Mouse (Mus musculus): ENCODE measurements at regions not wholly inside any gene's neighbourhood (a gene's known extent, or its start where the extent isn't known, plus 50 kb on each side); places are given as distances from the start of the nearest gene placed in this dataset.

DNA sequence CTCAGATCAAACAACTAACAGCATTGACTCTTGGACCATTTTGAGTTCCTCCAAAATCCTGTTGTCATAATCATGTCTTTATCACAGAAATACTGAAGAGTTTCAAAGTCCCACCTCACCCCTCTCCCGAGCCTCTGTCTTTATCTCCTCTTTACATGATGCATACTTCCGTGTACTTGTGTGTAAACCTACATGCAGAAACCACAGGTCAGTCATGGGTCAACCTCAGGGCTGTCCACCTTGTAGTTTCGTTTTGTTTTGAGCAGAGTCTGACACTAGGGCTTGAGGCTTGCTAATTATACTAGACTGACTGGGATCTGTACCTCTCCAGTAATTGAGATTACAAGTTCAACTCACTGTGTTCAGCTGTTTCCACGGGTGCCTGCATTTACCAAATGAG lies 348.4 kb upstream of the Acvr2a start:
- no peak for DNase-seq (ENCODE audit: low spot score in 2 of 2)

GRCm38 (mm10) chr2:48468895-48469294 lies 345.0 kb upstream of the Acvr2a start:
- no peak for DNase-seq (ENCODE audit: low spot score in 2 of 2)

DNA sequence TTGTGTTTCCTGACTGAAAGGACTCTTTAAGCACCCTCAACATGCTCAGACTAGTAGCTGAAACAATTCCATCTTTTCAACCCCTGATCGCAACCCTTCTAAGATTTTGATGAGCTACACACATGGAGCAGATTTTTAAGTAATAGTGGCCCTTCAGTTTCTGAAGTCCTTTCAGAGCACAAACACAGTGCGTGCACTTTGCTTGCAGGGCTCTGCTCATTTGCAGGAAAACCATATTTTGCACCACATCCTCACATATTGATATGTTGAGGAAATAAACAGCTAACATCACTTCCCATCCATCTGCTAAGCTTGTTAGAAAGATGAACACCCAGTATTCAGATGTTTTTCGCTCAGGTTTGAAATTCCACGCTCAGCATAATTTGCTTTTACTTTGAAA lies 344.6 kb upstream of the Acvr2a start:
- DNase-seq (ENCODE audit: low spot score in 2 of 2): no peak

GRCm38 (mm10) chr2:48473102-48473501 lies 340.8 kb upstream of the Acvr2a start:
- no peak for DNase-seq (ENCODE audit: low spot score in 2 of 2)

GRCm38 (mm10) chr2:48474642-48475041 lies 339.3 kb upstream of the Acvr2a start:
- no peak for DNase-seq (ENCODE audit: low spot score in 2 of 2)

GRCm38 (mm10) chr2:48476777-48477176 lies 337.1 kb upstream of the Acvr2a start:
- DNase-seq (ENCODE audit: low spot score in 2 of 2): no peak

DNA sequence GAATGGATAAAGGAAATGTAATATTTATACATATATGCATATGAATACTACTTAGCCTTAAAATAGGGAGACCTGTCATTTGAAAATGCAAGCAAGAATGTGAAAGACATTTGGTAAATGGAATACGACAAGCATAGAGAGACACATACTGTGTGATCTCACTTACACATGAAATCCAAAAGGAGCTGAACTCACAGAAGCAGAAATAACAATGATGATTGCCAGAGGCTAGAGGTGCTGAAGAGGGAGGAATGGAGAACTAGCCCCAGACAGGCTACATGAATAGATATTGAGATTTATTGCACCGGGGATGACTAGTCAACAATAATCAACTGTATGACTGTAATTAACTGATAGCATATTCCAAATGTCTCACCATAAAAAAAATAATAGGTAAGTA lies 336.6 kb upstream of the Acvr2a start:
- no peak for DNase-seq (ENCODE audit: low spot score in 2 of 2)

GRCm38 (mm10) chr2:48479601-48480000 lies 334.3 kb upstream of the Acvr2a start:
- DNase-seq (ENCODE audit: low spot score in 2 of 2): no peak

DNA sequence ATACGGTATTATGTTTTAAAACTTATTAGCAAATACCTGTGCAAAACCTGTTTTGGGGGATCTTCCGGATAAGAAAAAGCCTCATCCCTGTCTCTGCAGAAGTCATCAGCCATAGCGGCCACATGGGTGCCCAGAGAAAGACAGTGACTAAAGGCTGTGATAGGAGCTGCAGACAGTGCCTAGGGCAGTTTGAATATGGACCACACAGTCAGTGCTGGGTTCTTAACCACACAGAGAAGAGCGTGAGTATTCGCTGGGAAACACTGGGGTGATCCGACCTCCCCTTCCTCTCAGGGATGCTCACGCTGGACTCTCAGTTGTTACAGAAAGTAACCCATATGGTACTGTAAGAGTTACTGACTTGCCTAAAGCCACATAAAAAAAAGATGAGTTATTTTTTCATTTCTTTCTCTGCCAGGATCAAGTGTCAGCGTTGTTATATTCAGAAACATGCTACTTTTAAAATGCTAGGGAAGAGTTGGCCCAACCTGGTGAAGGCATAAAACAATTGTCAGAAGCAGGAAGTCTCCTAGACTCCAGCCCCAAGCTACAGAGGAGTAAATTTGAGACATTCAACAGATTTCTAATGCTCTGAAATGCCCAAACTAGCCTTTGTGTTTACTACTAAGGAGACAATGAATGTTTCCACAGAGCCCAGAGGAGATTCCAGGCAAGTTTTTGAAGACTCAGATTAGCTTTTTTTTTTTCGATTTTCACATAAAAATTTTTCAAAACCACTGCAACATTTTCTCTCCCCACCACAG lies 333.3 kb upstream of the Acvr2a start:
- no peak for DNase-seq (ENCODE audit: low spot score in 2 of 2)

GRCm38 (mm10) chr2:48481209-48481742 lies 332.6 kb upstream of the Acvr2a start:
- no peak for DNase-seq (ENCODE audit: low spot score in 2 of 2)

- DNase-seq (ENCODE audit: low spot score in 2 of 2): no peak
Measured at GRCm38 (mm10) chr2:48493574-48493973, 320.3 kb upstream of the Acvr2a start.

GRCm38 (mm10) chr2:48494065-48494464 lies 319.8 kb upstream of the Acvr2a start:
- no peak for DNase-seq (ENCODE audit: low spot score in 2 of 2)

- DNase-seq (ENCODE audit: low spot score in 2 of 2): no peak
Measured at GRCm38 (mm10) chr2:48494632-48495031, 319.3 kb upstream of the Acvr2a start.

- DNase-seq (ENCODE audit: low spot score in 2 of 2): no peak
Measured at GRCm38 (mm10) chr2:48498047-48498723, 315.7 kb upstream of the Acvr2a start.

- no peak for DNase-seq (ENCODE audit: low spot score in 2 of 2)
Measured at GRCm38 (mm10) chr2:48499396-48499795, 314.5 kb upstream of the Acvr2a start.

DNA sequence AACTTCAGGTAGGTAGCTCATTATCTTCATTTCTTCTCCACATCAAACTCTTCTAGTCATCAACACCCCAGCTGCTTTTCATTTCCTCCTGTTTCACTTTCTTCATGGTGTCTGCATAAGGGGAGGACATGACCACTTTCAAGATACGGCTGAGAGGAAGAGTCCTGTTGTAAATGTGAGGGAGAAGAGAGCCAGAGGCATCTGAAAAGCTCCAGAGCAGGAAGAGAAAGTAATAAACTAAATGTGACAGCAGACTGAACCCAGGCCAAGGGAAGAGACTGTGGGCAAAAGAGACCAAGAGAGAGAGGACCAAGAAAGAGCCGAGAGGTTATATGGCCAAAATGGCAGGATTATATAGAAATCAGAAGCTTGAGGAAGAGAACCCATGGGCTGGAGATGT lies 312.5 kb upstream of the Acvr2a start:
- DNase-seq (ENCODE audit: low spot score in 2 of 2): no peak

- no peak for DNase-seq (ENCODE audit: low spot score in 2 of 2)
Measured at GRCm38 (mm10) chr2:48513848-48514247, 300.1 kb upstream of the Acvr2a start.

- DNase-seq (ENCODE audit: low spot score in 2 of 2): no peak
Measured at GRCm38 (mm10) chr2:48519838-48520404, 294.0 kb upstream of the Acvr2a start.

GRCm38 (mm10) chr2:48520535-48520971 lies 293.4 kb upstream of the Acvr2a start:
- no peak for DNase-seq (ENCODE audit: low spot score in 2 of 2)

GRCm38 (mm10) chr2:48535453-48535852 lies 278.5 kb upstream of the Acvr2a start:
- no peak for DNase-seq (ENCODE audit: low spot score in 2 of 2)

- DNase-seq (ENCODE audit: low spot score in 2 of 2): no peak
Measured at GRCm38 (mm10) chr2:48536930-48537329, 277.0 kb upstream of the Acvr2a start.

DNA sequence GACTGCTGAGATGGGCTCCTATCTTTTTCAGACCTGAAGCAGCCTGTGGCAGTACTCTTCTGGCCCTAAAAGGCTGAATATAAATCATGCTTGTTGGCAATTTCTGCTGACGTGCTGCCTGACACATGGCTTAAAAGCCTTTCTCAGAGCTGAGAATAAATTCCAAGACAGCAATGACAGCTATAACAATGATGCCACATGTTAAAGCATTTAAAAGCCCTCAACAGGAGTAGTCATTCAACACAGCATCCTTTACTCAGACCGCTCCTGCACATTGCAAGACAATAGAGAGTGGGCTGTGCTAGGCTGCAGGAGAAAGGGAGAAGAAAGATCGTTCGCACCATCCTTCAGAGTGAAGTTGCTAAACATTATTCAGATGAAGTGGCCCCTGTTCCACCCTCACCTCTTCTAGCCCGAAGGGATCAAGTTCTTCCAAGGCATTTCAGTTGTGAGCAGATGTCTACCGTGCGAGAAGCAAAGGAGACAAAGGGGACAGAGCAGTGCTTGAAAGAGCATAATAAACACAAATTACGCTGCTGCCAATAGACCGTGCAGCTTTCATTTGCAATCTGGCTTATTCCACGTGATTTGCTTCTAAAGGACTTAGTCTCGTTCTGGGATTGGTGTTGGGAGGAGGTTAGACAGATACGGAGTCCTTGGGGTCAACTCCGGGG lies 275.1 kb upstream of the Acvr2a start:
- no peak for DNase-seq (ENCODE audit: low spot score in 2 of 2)
